Mouse (Mus musculus) midbrain, embryonic 11.5 days (tissue): ENCODE measurements at regions not wholly inside any gene's neighbourhood (a gene's known extent, or its start where the extent isn't known, plus 50 kb on each side); places are given as distances from the start of the nearest gene placed in this dataset.

ENCODE experiments used
- ATAC-seq: fragments of 200-750 bp; cut with Nextera tagmentation; 2 replicates; pipeline ENCODE4 v1.8.0; 2017; ENCODE audit warnings: moderate TSS enrichment, moderate library complexity; ENCODE audit not compliant: low FRiP score
- DNase-seq: peaks from one replicate; pipeline ENCODE4 v3.0.0; 2015; ENCODE audit warnings: low spot score; ENCODE audit errors: missing footprints
- H3K27ac ChIP-seq: fragments of 300-500 bp; sonication (generic); 2 replicates; pipeline ENCODE4 v1.5.1; 2014; ENCODE audit warnings: low read depth, low read length
- H3K27me3 ChIP-seq: fragments of 300-500 bp; sonication (generic); 2 replicates; pipeline ENCODE4 v1.6.1; 2014; ENCODE audit warnings: mild to moderate bottlenecking, low read length, moderate library complexity, mixed read lengths; ENCODE audit not compliant: control insufficient read depth, insufficient read depth
- H3K36me3 ChIP-seq: fragments of 300-500 bp; sonication (generic); 2 replicates; pipeline ENCODE4 v1.6.1; 2014; ENCODE audit warnings: mild to moderate bottlenecking, low read length, moderate library complexity, mixed read lengths; ENCODE audit not compliant: control insufficient read depth, insufficient read depth
- H3K4me1 ChIP-seq: fragments of 300-500 bp; sonication (generic); 2 replicates; pipeline ENCODE4 v1.6.1; 2014; ENCODE audit warnings: low read length; ENCODE audit not compliant: control insufficient read depth, insufficient read depth
- H3K4me2 ChIP-seq: fragments of 300-500 bp; sonication (generic); 2 replicates; pipeline ENCODE4 v1.6.1; 2014; ENCODE audit warnings: mild to moderate bottlenecking, moderate library complexity
- H3K4me3 ChIP-seq: fragments of 300-500 bp; sonication (generic); 2 replicates; pipeline ENCODE4 v1.5.1; 2014; ENCODE audit warnings: low read depth, low read length
- H3K9ac ChIP-seq: fragments of 300-500 bp; sonication (generic); 2 replicates; pipeline ENCODE4 v1.6.1; 2014; ENCODE audit warnings: low read length
- H3K9me3 ChIP-seq: fragments of 300-500 bp; sonication (generic); 2 replicates; pipeline ENCODE4 v1.6.1; 2016; ENCODE audit warnings: low read length; ENCODE audit not compliant: control insufficient read depth
- WGBS: fragments of 180-500 bp; shearing (Covaris S2); extraction: QIAGEN DNeasy Blood & Tissue Kit; methylation state at CpG from one replicate; pipeline ENCODE4 v1.1.7; 2014; 5-methylcytosine and 5-hydroxymethylcytosine counted together

DNA sequence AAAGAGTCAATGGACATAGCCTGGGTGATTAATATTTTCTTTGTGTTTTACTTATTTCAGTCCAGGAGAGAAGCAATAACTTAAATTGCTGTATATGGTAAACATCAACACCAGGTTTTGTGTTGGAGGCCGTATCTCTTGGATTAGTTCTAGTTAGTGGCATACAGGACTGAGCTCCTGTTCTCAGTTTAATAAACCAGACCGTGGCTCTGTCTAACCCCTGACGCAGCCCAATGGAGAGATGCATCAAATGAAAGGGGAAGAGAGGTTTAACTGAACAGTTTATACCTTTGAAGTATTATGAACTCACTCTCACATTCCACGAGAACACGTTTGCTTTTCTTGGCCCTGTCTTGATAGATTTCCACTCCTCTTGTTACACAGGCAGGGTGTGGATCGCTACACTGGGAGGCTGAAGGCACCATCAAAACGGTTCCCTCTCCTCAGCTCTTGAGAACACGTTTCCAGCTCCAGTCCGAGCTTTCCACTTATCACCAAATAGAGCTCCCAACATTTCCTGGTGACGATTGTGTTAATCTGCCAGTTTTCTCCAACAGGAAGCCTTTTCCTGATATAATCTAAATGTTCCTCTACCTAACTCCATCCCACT, 54.0 kb upstream of the Cerkl start:
- Histone ChIP-seq H3K27me3 (no peaks in the 10 kb centered on the region), H3K9me3 (no peaks in the 10 kb centered on the region), H3K27ac (no peak overlapping the region), H3K9ac (no peak overlapping the region), H3K4me1 (no peaks in the 10 kb centered on the region), H3K36me3 (no peaks in the 10 kb centered on the region), H3K4me2 (no peak overlapping the region), H3K4me3 (no peak overlapping the region)
- WGBS: 85% methylated on average over 10 of the region's 10 CpGs
- ATAC-seq (no peak), DNase-seq (peak; percentile 65)

- Histone ChIP-seq H3K9me3 (no peaks in the 10 kb centered on the region), H3K27ac (no peak overlapping the region), H3K4me1 (no peaks in the 10 kb centered on the region), H3K4me2 (no peak overlapping the region), H3K4me3 (no peak overlapping the region), H3K36me3 (no peaks in the 10 kb centered on the region), H3K9ac (no peak overlapping the region), H3K27me3 (no peaks in the 10 kb centered on the region)
- DNase-seq (peak; percentile 79), ATAC-seq (no peak)
- 82% methylated on average over 6 of the region's 6 CpGs for WGBS
These were observed 54.5 kb upstream of the Cerkl start for GRCm38 (mm10) chr2:79511108-79511507.

DNA sequence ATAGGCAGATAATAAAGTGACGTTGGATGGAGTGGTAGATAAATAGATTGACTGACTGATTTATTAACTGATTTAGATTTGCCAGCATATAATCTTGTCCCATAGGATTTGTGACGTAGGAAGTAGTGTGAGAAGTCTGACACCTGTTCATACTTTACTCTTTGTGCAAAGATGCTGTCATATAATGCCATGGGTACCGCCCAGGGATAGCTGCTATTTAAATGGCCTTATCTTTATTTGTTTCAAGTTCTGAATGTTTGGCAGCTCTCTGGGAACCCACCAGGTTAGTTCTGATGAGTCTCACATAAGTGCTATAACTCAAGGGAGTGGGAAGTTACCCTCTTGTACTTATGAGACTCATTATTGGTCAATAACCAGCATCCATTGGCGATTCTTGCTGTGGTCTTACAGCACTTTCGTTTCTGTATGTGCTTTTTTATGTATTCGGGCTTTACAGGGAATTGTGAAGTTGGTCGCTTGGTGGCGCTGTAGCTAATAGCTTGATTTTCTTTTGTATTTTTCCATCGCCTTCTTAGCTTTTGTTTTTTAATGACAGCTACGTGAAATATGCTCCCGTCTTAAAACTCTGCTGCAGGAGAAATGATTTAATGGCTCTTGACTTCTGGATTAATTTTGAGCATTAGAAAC, 55.2 kb upstream of the Cerkl start:
- Histone ChIP-seq H3K27ac (no peak overlapping the region), H3K27me3 (no peaks in the 10 kb centered on the region), H3K4me1 (no peaks in the 10 kb centered on the region), H3K4me2 (no peak overlapping the region), H3K36me3 (no peaks in the 10 kb centered on the region), H3K9me3 (no peaks in the 10 kb centered on the region), H3K4me3 (no peak overlapping the region), H3K9ac (no peak overlapping the region)
- 29% methylated on average over 11 of the region's 11 CpGs for WGBS
- DNase-seq: peak; percentile 95
- no peak for ATAC-seq

- Histone ChIP-seq H3K9me3 (no peaks in the 10 kb centered on the region), H3K27me3 (no peaks in the 10 kb centered on the region), H3K9ac (no peak overlapping the region), H3K4me1 (no peaks in the 10 kb centered on the region), H3K4me3 (no peak overlapping the region), H3K27ac (no peak overlapping the region), H3K4me2 (no peak overlapping the region), H3K36me3 (no peaks in the 10 kb centered on the region)
- DNase-seq (no peak), ATAC-seq (0 out of 2 replicates have a peak, but pooled peaks have one; percentile 24)
- 77% methylated on average over 2 of the region's 2 CpGs for WGBS
These were observed 55.8 kb upstream of the Cerkl start for GRCm38 (mm10) chr2:79512374-79512773.

- H3K27me3 ChIP-seq: no peaks in the 10 kb centered on the region
- no peak overlapping the region for H3K4me2 ChIP-seq
- no peaks in the 10 kb centered on the region for H3K9me3 ChIP-seq
- 63% methylated on average over 3 of the region's 3 CpGs for WGBS
- H3K9ac ChIP-seq: no peak overlapping the region
- H3K36me3 ChIP-seq: no peaks in the 10 kb centered on the region
- H3K4me3 ChIP-seq: no peak overlapping the region
- ATAC-seq (no peak), DNase-seq (no peak)
- H3K4me1 ChIP-seq: no peaks in the 10 kb centered on the region
- no peak overlapping the region for H3K27ac ChIP-seq
These were observed 57.1 kb upstream of the Cerkl start for GRCm38 (mm10) chr2:79513726-79514125.

GRCm38 (mm10) chr2:79518046-79518750, 61.6 kb upstream of the Cerkl start:
- H3K27me3 ChIP-seq: no peaks in the 10 kb centered on the region
- H3K4me3 ChIP-seq: no peak overlapping the region
- whole genome bisulfite sequencing: 80% methylated on average over 8 of the region's 8 CpGs
- DNase-seq (peak; percentile 66), ATAC-seq (no peak)
- no peaks in the 10 kb centered on the region for H3K9me3 ChIP-seq
- no peak overlapping the region for H3K9ac ChIP-seq
- no peaks in the 10 kb centered on the region for H3K4me1 ChIP-seq
- no peak overlapping the region for H3K4me2 ChIP-seq
- H3K36me3 ChIP-seq: no peaks in the 10 kb centered on the region
- no peak overlapping the region for H3K27ac ChIP-seq

GRCm38 (mm10) chr2:79519799-79520449, 63.3 kb upstream of the Cerkl start:
- Histone ChIP-seq H3K36me3 (no peaks in the 10 kb centered on the region), H3K27ac (no peak overlapping the region), H3K4me1 (no peaks in the 10 kb centered on the region), H3K9ac (no peak overlapping the region), H3K27me3 (no peaks in the 10 kb centered on the region), H3K9me3 (no peaks in the 10 kb centered on the region), H3K4me2 (no peak overlapping the region), H3K4me3 (no peak overlapping the region)
- ATAC-seq (no peak), DNase-seq (peak; percentile 75)
- WGBS: 22% methylated on average over 6 of the region's 6 CpGs

GRCm38 (mm10) chr2:79523441-79523840, 66.9 kb upstream of the Cerkl start:
- WGBS: 86% methylated on average over 4 of the region's 4 CpGs
- DNase-seq (no peak), ATAC-seq (no peak)
- Histone ChIP-seq H3K4me2 (no peak overlapping the region), H3K27ac (no peak overlapping the region), H3K4me1 (peaks cover 9% of the 10 kb centered on the region; the same call in 1 of the 2 replicates), H3K9me3 (no peaks in the 10 kb centered on the region), H3K4me3 (no peak overlapping the region), H3K9ac (no peak overlapping the region), H3K36me3 (no peaks in the 10 kb centered on the region), H3K27me3 (no peaks in the 10 kb centered on the region)

- Histone ChIP-seq H3K4me1 (peaks cover 13% of the 10 kb centered on the region; the same call in 1 of the 2 replicates), H3K27me3 (no peaks in the 10 kb centered on the region), H3K4me2 (no peak overlapping the region), H3K36me3 (no peaks in the 10 kb centered on the region), H3K4me3 (no peak overlapping the region), H3K9me3 (no peaks in the 10 kb centered on the region), H3K27ac (no peak overlapping the region), H3K9ac (no peak overlapping the region)
- ATAC-seq (no peak), DNase-seq (peak; percentile 85)
- 17% methylated on average over 5 of the region's 5 CpGs for WGBS
These were observed 70.9 kb upstream of the Cerkl start for GRCm38 (mm10) chr2:79527529-79527928.
